Mouse (Mus musculus): ENCODE data around the gene Tmem171.

Tmem171 gene

GRCm38 (mm10) chr13:98695546-98695945 is 912 bp upstream of the Tmem171 start:
- in situ Hi-C loops (cut with MseI, MboI): no loop called here

GRCm38 (mm10) chr13:98693316-98693715 is 1.3 kb downstream of the Tmem171 start:
- in situ Hi-C loops (cut with MseI, MboI): no loop called here

GRCm38 (mm10) chr13:98691956-98692515 is 2.6 kb downstream of the Tmem171 start:
- in situ Hi-C loops (cut with MseI, MboI): no loop called here

- in situ Hi-C loops (cut with MseI, MboI): no loop called here
These were observed 3.7 kb downstream of the Tmem171 start for GRCm38 (mm10) chr13:98690886-98691285.

GRCm38 (mm10) chr13:98689605-98690290 is 4.9 kb downstream of the Tmem171 start:
- in situ Hi-C loops (cut with MseI, MboI): no loop called here

GRCm38 (mm10) chr13:98687931-98688330 is 6.7 kb downstream of the Tmem171 start:
- in situ Hi-C loops (cut with MseI, MboI): no loop called here

GRCm38 (mm10) chr13:98684144-98684900 is 10.3 kb downstream of the Tmem171 start:
- in situ Hi-C loops (cut with MseI, MboI): no loop called here

- in situ Hi-C loops (cut with MseI, MboI): no loop called here
These were observed 11.2 kb downstream of the Tmem171 start for GRCm38 (mm10) chr13:98683412-98683811.

GRCm38 (mm10) chr13:98680470-98681060 is 14.1 kb downstream of the Tmem171 start:
- in situ Hi-C loops (cut with MseI, MboI): no loop called here

- in situ Hi-C loops (cut with MseI, MboI): no loop called here
These were observed 15.0 kb downstream of the Tmem171 start for GRCm38 (mm10) chr13:98679631-98680041.

- in situ Hi-C loops (cut with MseI, MboI): no loop called here
These were observed 15.4 kb downstream of the Tmem171 start for GRCm38 (mm10) chr13:98679230-98679629.

GRCm38 (mm10) chr13:98673922-98674321 is 20.7 kb downstream of the Tmem171 start:
- in situ Hi-C loops (cut with MseI, MboI): no loop called here

GRCm38 (mm10) chr13:98669296-98669695 is 25.3 kb downstream of the Tmem171 start:
- in situ Hi-C loops (cut with MseI, MboI): no loop called here

GRCm38 (mm10) chr13:98667316-98667715 is 27.3 kb downstream of the Tmem171 start:
- in situ Hi-C loops (cut with MseI, MboI): no loop called here

GRCm38 (mm10) chr13:98665240-98665639 is 29.4 kb downstream of the Tmem171 start:
- in situ Hi-C loops (cut with MseI, MboI): no loop called here

GRCm38 (mm10) chr13:98662173-98662675 is 32.4 kb downstream of the Tmem171 start:
- in situ Hi-C loops (cut with MseI, MboI): no loop called here

GRCm38 (mm10) chr13:98656034-98656471 is 38.6 kb downstream of the Tmem171 start:
- in situ Hi-C loops (cut with MseI, MboI): no loop called here

- in situ Hi-C loops (cut with MseI, MboI): no loop called here
These were observed 39.3 kb downstream of the Tmem171 start for GRCm38 (mm10) chr13:98655346-98655745.

- in situ Hi-C loops (cut with MseI, MboI): no loop called here
These were observed 40.3 kb downstream of the Tmem171 start for GRCm38 (mm10) chr13:98654129-98654939.

GRCm38 (mm10) chr13:98652194-98652593 is 42.4 kb downstream of the Tmem171 start:
- in situ Hi-C loops (cut with MseI, MboI): no loop called here
